Mouse (Mus musculus) stomach, postnatal 0 days (tissue): ENCODE measurements around the gene Sulf2.

Experiments used
- CTCF ChIP-seq: IDR thresholded peaks from 2 replicates; pipeline ENCODE4 v1.5.1; 2016; ENCODE audit warnings: antibody characterized with exemption, low read depth, mild to moderate bottlenecking, moderate library complexity
- EP300 ChIP-seq: optimal IDR thresholded peaks from 2 replicates; pipeline ENCODE3; 2016; ENCODE audit warnings: antibody characterized with exemption

GRCm38 (mm10) chr2:166146446-166146845, 9.0 kb downstream of the Sulf2 start:
- TF ChIP-seq CTCF (no peak), EP300 (no peak)
